Mouse (Mus musculus) pancreas, adult 10 weeks (tissue): ENCODE measurements around the gene Sept9. TPM values are rescaled to one million over a fixed set of nuclear protein-coding genes. Genes with fewer than 3 reads are reported as not detected.

ENCODE experiments used
- polyA plus RNA-seq: library from polyadenylated mRNA; stranded (reverse); fragments of 350-450 nt; fragmentation: Illumina TruSeq; extraction: RNeasy Lipid Tissue Mini Kit (QIAGEN cat#74804); gene quantifications from one replicate; pipeline ENCODE4 v1.2.3, GENCODE M21; 2015; ENCODE audit warnings: low read depth, low replicate concordance; ENCODE audit not compliant: insufficient read depth

Sept9 gene
- polyA plus RNA-seq: 13.1 TPM

DNA sequence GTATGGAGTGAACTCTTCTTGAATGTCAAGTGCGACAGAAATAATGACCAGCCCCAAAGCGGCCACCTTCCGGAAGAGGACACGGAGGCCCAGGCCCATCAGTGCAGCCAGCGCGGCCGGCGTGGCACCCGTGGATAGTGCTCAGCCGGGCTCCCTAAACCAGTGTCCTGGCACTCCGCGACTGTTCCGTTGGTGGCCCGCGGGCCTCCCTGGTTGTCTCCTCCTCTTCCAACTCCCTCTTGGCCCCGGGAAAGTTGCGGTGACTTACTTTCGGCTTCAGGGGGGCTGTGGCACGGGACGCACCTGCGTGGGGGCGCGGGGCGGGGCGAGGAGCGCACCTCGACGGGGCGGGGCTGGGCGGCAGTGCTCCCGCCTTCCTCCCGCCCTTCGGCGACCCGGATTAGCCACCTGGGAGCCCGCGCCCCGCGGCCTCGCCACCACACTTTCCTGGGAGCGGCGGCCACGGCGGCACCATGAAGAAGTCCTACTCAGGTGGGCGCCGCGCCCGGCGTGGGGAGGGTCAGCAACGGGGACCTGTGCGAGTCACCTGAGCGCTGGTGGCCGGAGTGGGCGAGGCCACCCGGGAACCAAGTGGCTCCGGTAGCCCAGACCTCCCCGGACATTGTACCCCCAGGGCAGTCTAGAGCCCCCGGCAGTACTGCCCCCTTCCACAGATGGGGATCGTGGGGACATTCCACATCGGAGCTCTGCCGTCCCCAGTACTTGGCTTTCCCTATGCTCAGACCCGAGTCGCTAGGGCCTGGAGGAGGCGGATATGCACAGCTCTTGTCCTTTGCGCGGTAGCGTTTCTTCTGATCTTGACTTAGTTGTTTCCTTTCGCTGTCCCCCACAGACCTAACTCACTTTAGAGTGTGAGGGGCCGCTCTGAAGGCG is at the start of gene Sept9:
Sept9 (plus strand) TSS at position 380 of the 894 bp plus-strand sequence.

Other genes with a start within 250 kb of the Sept9 start
- 22.1 TPM for gene Sec14l1, start 84.5 kb upstream of the Sept9 start, polyA plus RNA-seq